Mouse (Mus musculus) CH12.LX (cell line): ENCODE measurements around the gene Ctsl.

Experiments
- CTCF ChIP-seq, 2 experiments: IDR thresholded peaks in 1 of 2; conservative IDR thresholded peaks in 1 of 2; 2 replicates each; pipeline ENCODE4 v1.5.1; 2011 to 2012; ENCODE audit warnings: low read depth in 2 of 2, low read length in 2 of 2, improper control_type of control experiment in 1 of 2, inconsistent platforms in 1 of 2, mild to moderate bottlenecking in 1 of 2, moderate library complexity in 1 of 2
- EP300 ChIP-seq: IDR thresholded peaks from 2 replicates; pipeline ENCODE4 v1.6.1; 2011; ENCODE audit warnings: low read length, improper control_type of control experiment
- KAT2A ChIP-seq: IDR thresholded peaks from 2 replicates; pipeline ENCODE4 v1.6.1; 2012; ENCODE audit warnings: low read length, improper control_type of control experiment, inconsistent platforms; ENCODE audit not compliant: insufficient replicate concordance
- MAX ChIP-seq: IDR thresholded peaks from 2 replicates; pipeline ENCODE4 v1.6.1; 2011; ENCODE audit warnings: low read length, improper control_type of control experiment
- MAZ ChIP-seq: IDR thresholded peaks from 2 replicates; pipeline ENCODE4 v1.6.1; 2012; ENCODE audit warnings: low read depth, mild to moderate bottlenecking, inconsistent platforms, low read length, improper control_type of control experiment, moderate library complexity
- NELFE ChIP-seq: IDR thresholded peaks from 2 replicates; pipeline ENCODE4 v1.6.1; 2011; ENCODE audit warnings: low read depth, low read length, improper control_type of control experiment
- POLR2A ChIP-seq: IDR thresholded peaks from 2 replicates; pipeline ENCODE4 v1.6.1; 2011; ENCODE audit warnings: low read depth, mild to moderate bottlenecking, improper control_type of control experiment, low read length
- UBTF ChIP-seq: IDR thresholded peaks from 2 replicates; pipeline ENCODE4 v1.6.1; 2012; ENCODE audit warnings: low read depth, mild to moderate bottlenecking, inconsistent platforms, low read length, improper control_type of control experiment, moderate library complexity
- ZC3H11A ChIP-seq: IDR thresholded peaks from 2 replicates; pipeline ENCODE4 v1.6.1; 2012; ENCODE audit warnings: low read depth, mild to moderate bottlenecking, inconsistent platforms, low read length, improper control_type of control experiment
- ZKSCAN1 ChIP-seq: IDR thresholded peaks from 2 replicates; pipeline ENCODE4 v1.6.1; 2012; ENCODE audit warnings: low read depth, inconsistent platforms, low read length, improper control_type of control experiment, borderline replicate concordance

DNA sequence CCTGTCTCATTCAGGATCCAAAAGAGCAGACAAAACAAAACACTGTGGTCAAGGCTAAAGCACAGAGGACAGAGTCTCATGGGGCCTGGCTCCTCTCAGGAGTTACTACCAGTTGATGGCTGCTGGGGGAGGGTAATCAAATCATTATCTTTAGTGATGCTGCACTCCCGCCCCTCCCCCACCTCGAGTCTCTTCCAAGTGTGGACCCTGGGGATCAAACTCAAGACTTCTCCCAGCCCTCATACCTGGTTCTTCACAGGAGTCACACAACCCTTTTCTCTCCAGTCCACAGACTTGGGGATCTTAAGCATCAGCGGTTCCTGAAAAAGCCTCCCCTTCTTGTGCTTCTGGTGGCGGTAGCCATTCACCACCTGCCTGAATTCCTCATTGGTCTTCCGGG lies 3.1 kb downstream of the Ctsl start:
- TF ChIP-seq CTCF (conservative IDR thresholded peaks at IDR 0.05 in 1 of 2, IDR thresholded peaks at IDR 0.05 in 1 of 2; ENCODE audit: low read depth in 2 of 2, low read length in 2 of 2) (no peak), POLR2A (no peak), ZKSCAN1 (no peak), MAZ (no peak), MAX (no peak), EP300 (no peak), NELFE (no peak), UBTF (no peak), KAT2A (no peak), ZC3H11A (no peak)
